Mouse (Mus musculus): Measurements from ENCODE around the gene Thnsl2. TPM values are rescaled to one million over a fixed set of nuclear protein-coding genes. Genes with fewer than 3 reads are reported as not detected.

Gene Thnsl2
- polyA plus RNA-seq, 1 experiment, result 1.6 TPM

DNA sequence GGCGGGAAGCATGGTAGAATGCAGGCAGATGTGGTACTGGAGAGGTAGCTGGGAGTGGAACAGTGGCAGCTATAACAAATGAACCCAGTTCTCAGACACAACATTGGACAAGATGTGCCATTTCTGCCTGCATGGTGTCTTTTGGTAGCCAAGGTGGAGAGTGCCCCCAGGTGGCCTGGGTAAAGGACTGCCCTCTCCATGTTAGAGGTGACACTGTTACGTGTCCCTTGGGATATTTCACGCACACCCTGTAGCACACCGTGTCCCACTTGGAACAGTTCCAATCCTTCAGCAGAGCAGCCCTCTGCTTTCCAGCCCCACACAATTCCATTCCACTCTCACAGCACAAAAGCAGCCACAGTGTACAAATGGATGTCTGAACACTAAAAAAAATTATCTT is 18.0 kb upstream of the Thnsl2 start:
- H3K36me3 ChIP-seq (replicated peaks; ENCODE audit: low read length), result no peaks in the 10 kb centered on the region
- no peaks in the 10 kb centered on the region for H3K9me3 ChIP-seq
- peaks cover 12% of the 10 kb centered on the region for H3K4me1 ChIP-seq
- peaks cover 5% of the 10 kb centered on the region for H3K27me3 ChIP-seq (replicated peaks)
- TF ChIP-seq FLI1 (IDR thresholded peaks at IDR 0.05; ENCODE audit: low read length), result no peak
- TF ChIP-seq GATA1 (IDR thresholded peaks at IDR 0.05; ENCODE audit: borderline replicate concordance, low read length), result no peak
- no peak overlapping the region for H3K4me3 ChIP-seq (replicated peaks)

- H3K9me3 ChIP-seq, result no peaks in the 10 kb centered on the region
- H3K4me1 ChIP-seq, result peaks cover 19% of the 10 kb centered on the region
- no peak for TF ChIP-seq FLI1 (IDR thresholded peaks at IDR 0.05; ENCODE audit: low read length)
- TF ChIP-seq GATA1 (IDR thresholded peaks at IDR 0.05; ENCODE audit: borderline replicate concordance, low read length), result no peak
- no peak overlapping the region for H3K4me3 ChIP-seq (replicated peaks)
- H3K27me3 ChIP-seq (replicated peaks), result peaks cover 5% of the 10 kb centered on the region
- H3K36me3 ChIP-seq (replicated peaks; ENCODE audit: low read length), result no peaks in the 10 kb centered on the region
Observed at GRCm38 (mm10) chr6:71161290-71161689, 17.1 kb upstream of the Thnsl2 start.

DNA sequence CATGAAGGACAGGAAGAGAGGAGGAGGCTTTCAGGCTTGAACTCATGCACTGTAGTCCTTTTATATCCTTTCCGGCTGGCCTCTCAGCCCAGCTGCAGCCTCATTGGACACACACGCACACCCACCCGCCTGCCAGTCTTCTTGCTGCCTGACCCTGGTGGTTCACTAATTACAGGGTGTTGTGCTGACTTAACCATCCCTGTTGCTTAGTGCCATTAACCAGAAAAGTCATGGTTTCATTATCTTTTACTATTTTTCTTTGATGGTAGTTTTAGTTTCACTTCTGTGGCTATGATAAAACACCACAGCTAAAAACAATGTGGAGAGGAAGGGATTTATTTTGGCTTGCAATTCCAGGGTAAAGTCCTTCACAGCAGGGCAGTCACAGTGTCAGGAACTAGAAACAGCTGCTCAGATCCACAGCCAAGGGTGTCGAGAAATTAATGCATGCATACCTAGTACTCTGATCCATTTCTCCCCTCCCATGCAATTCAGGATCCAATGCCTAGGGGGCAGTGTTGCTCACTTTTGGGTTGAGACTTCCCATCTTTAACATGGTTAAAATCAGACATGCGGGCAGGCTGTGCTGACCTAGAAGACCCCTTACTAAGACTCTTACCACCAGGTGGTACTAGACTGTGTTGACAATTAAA is 12.6 kb upstream of the Thnsl2 start:
- Histone ChIP-seq H3K4me3 (replicated peaks) (peak overlapping the region; percentile 77), H3K9me3 (no peaks in the 10 kb centered on the region), H3K36me3 (replicated peaks; ENCODE audit: low read length) (no peaks in the 10 kb centered on the region), H3K4me1 (peaks cover 10% of the 10 kb centered on the region; the same call in 1 of the 2 replicates), H3K27me3 (replicated peaks) (peaks cover 14% of the 10 kb centered on the region)
- TF ChIP-seq FLI1 (IDR thresholded peaks at IDR 0.05; ENCODE audit: low read length) (no peak), GATA1 (IDR thresholded peaks at IDR 0.05; ENCODE audit: borderline replicate concordance, low read length) (no peak)

DNA sequence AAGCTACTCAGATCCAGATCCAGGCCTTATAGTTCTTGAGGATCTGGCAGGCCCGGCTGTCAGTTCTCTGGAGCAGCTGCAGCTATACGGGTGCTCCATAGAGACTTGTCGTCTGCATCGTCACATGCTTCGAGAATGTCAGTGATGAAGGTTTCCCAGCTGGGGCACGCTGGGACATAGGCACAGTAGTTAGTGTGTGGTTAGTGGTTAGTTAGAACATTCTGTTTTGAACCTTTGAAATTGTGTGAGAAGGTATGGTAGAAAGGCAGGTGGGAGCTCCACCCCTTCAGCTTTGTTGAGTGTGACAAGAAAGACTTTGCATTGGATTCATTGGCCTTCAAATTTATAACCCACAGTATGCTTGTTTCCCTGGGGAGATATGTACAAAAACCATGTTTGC is 10.6 kb upstream of the Thnsl2 start:
- peaks cover 10% of the 10 kb centered on the region; the same call in 1 of the 2 replicates for H3K4me1 ChIP-seq
- H3K9me3 ChIP-seq, result no peaks in the 10 kb centered on the region
- no peak overlapping the region for H3K4me3 ChIP-seq (replicated peaks)
- H3K27me3 ChIP-seq (replicated peaks), result peaks cover 15% of the 10 kb centered on the region
- H3K36me3 ChIP-seq (replicated peaks; ENCODE audit: low read length), result no peaks in the 10 kb centered on the region
- TF ChIP-seq FLI1 (IDR thresholded peaks at IDR 0.05; ENCODE audit: low read length) (no peak), GATA1 (IDR thresholded peaks at IDR 0.05; ENCODE audit: borderline replicate concordance, low read length) (no peak)

DNA sequence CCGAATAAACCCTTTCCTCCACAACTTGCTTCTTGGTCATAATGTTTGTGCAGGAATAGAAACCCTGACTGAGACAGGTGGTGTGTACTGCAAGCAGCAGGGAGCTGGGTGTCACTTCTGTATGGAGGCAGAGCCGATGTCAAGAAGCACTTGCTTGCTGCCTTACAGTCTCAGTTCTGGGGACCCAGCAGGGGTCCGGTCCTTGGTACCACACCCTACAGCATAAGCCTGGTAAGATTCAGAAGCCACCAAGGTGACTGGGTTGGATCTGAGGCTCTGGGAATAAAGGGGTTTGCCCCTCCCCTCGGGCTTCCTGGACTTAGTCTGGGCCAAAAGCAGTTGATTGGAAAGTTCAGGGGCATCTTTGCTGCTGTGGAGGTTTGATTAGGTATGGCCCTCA is 9.2 kb upstream of the Thnsl2 start:
- H3K9me3 ChIP-seq, result no peaks in the 10 kb centered on the region
- H3K36me3 ChIP-seq (replicated peaks; ENCODE audit: low read length), result no peaks in the 10 kb centered on the region
- peaks cover 13% of the 10 kb centered on the region; the same call in 1 of the 2 replicates for H3K4me1 ChIP-seq
- TF ChIP-seq GATA1 (IDR thresholded peaks at IDR 0.05; ENCODE audit: borderline replicate concordance, low read length) (no peak), FLI1 (IDR thresholded peaks at IDR 0.05; ENCODE audit: low read length) (no peak)
- peaks cover 13% of the 10 kb centered on the region for H3K27me3 ChIP-seq (replicated peaks)
- H3K4me3 ChIP-seq (replicated peaks), result no peak overlapping the region

GRCm38 (mm10) chr6:71151098-71151497 is 6.9 kb upstream of the Thnsl2 start:
- no peaks in the 10 kb centered on the region for H3K9me3 ChIP-seq
- H3K4me3 ChIP-seq (replicated peaks), result no peak overlapping the region
- 0 out of 2 replicates have a peak, but pooled peaks cover 3% of the 10 kb centered on the region for H3K4me1 ChIP-seq
- TF ChIP-seq GATA1 (IDR thresholded peaks at IDR 0.05; ENCODE audit: borderline replicate concordance, low read length) (no peak), FLI1 (IDR thresholded peaks at IDR 0.05; ENCODE audit: low read length) (no peak)
- peaks cover 16% of the 10 kb centered on the region for H3K27me3 ChIP-seq (replicated peaks)
- no peaks in the 10 kb centered on the region for H3K36me3 ChIP-seq (replicated peaks; ENCODE audit: low read length)

GRCm38 (mm10) chr6:71149534-71149933 is 5.3 kb upstream of the Thnsl2 start:
- Histone ChIP-seq H3K9me3 (no peaks in the 10 kb centered on the region), H3K27me3 (replicated peaks) (peaks cover 17% of the 10 kb centered on the region), H3K4me1 (0 out of 2 replicates have a peak, but pooled peaks cover 3% of the 10 kb centered on the region), H3K36me3 (replicated peaks; ENCODE audit: low read length) (no peaks in the 10 kb centered on the region), H3K4me3 (replicated peaks) (no peak overlapping the region)
- TF ChIP-seq FLI1 (IDR thresholded peaks at IDR 0.05; ENCODE audit: low read length), result no peak
- TF ChIP-seq GATA1 (IDR thresholded peaks at IDR 0.05; ENCODE audit: borderline replicate concordance, low read length), result no peak

GRCm38 (mm10) chr6:71148336-71148735 is 4.1 kb upstream of the Thnsl2 start:
- Histone ChIP-seq H3K27me3 (replicated peaks) (peaks cover 25% of the 10 kb centered on the region), H3K4me3 (replicated peaks) (no peak overlapping the region), H3K4me1 (peaks cover 12% of the 10 kb centered on the region), H3K9me3 (no peaks in the 10 kb centered on the region), H3K36me3 (replicated peaks; ENCODE audit: low read length) (no peaks in the 10 kb centered on the region)
- TF ChIP-seq GATA1 (IDR thresholded peaks at IDR 0.05; ENCODE audit: borderline replicate concordance, low read length) (no peak), FLI1 (IDR thresholded peaks at IDR 0.05; ENCODE audit: low read length) (no peak)

GRCm38 (mm10) chr6:71145288-71145989 is 1.2 kb upstream of the Thnsl2 start:
- Histone ChIP-seq H3K9me3 (peaks cover 9% of the 10 kb centered on the region), H3K36me3 (replicated peaks; ENCODE audit: low read length) (no peaks in the 10 kb centered on the region), H3K4me1 (peaks cover 19% of the 10 kb centered on the region), H3K27me3 (replicated peaks) (peaks cover 32% of the 10 kb centered on the region), H3K4me3 (replicated peaks) (no peak overlapping the region)
- TF ChIP-seq GATA1 (IDR thresholded peaks at IDR 0.05; ENCODE audit: borderline replicate concordance, low read length), result no peak
- TF ChIP-seq FLI1 (IDR thresholded peaks at IDR 0.05; ENCODE audit: low read length), result no peak
